Mouse (Mus musculus) embryonic facial prominence, embryonic 11.5 days (tissue): ENCODE data around the gene Cd96. TPM values are rescaled to one million over a fixed set of nuclear protein-coding genes. Genes with fewer than 3 reads are reported as not detected.

Experiments
- ATAC-seq: fragments of 200-750 bp; cut with Nextera tagmentation; replicated peaks from 2 replicates; pipeline ENCODE4 v1.8.0; 2017; ENCODE audit warnings: low read depth; ENCODE audit not compliant: insufficient number of reproducible peaks, low FRiP score, low TSS enrichment
- DNase-seq: peaks from one replicate; pipeline ENCODE4 v3.0.0-alpha.2; 2015; ENCODE audit warnings: low spot score
- H3K27ac ChIP-seq: fragments of 300-500 bp; sonication (generic); replicated peaks from 2 replicates; pipeline ENCODE4 v1.5.1; 2014; ENCODE audit warnings: mild to moderate bottlenecking, low read depth, low read length, control low read depth
- H3K27me3 ChIP-seq: fragments of 300-500 bp; sonication (generic); 2 replicates; pipeline ENCODE4 v1.6.1; 2014; ENCODE audit warnings: mild to moderate bottlenecking, low read length, moderate library complexity, mixed read lengths; ENCODE audit not compliant: control insufficient read depth, insufficient read depth
- H3K36me3 ChIP-seq: fragments of 300-500 bp; sonication (generic); replicated peaks from 2 replicates; pipeline ENCODE4 v1.6.1; 2014; ENCODE audit warnings: low read depth, mild to moderate bottlenecking, low read length, moderate library complexity, mixed read lengths; ENCODE audit not compliant: control insufficient read depth, insufficient read depth
- H3K4me1 ChIP-seq: fragments of 300-500 bp; sonication (generic); 2 replicates; pipeline ENCODE4 v1.6.1; 2014; ENCODE audit warnings: low read length, mixed read lengths; ENCODE audit not compliant: control insufficient read depth, insufficient read depth
- H3K4me2 ChIP-seq: fragments of 300-500 bp; sonication (generic); 2 replicates; pipeline ENCODE4 v1.6.1; 2014; ENCODE audit warnings: low read depth, mild to moderate bottlenecking, control low read depth, low read length, moderate library complexity
- H3K4me3 ChIP-seq: fragments of 300-500 bp; sonication (generic); 2 replicates; pipeline ENCODE4 v1.5.1; 2014; ENCODE audit warnings: low read depth, low read length, control low read depth
- H3K9ac ChIP-seq: fragments of 300-500 bp; sonication (generic); replicated peaks from 2 replicates; pipeline ENCODE4 v1.6.1; 2014; ENCODE audit warnings: mild to moderate bottlenecking, control low read depth, low read length
- H3K9me3 ChIP-seq: fragments of 300-500 bp; sonication (generic); replicated peaks from 2 replicates; pipeline ENCODE4 v1.6.1; 2016; ENCODE audit warnings: mild to moderate bottlenecking, low read length, inconsistent platforms, mixed read lengths; ENCODE audit not compliant: control insufficient read depth
- WGBS: fragments of 180-500 bp; shearing (Covaris S2); extraction: QIAGEN DNeasy Blood & Tissue Kit; methylation state at CpG from one replicate; pipeline ENCODE4 v1.1.7; 2014; 5-methylcytosine and 5-hydroxymethylcytosine counted together
- polyA plus RNA-seq: library from polyadenylated mRNA; unstranded; fragments of >200 nt; fragmentation: Nextera tagmentation; extraction: Ambion mirVana; gene quantifications from 2 replicates; pipeline ENCODE4 v1.2.1, GENCODE M21; 2014

The Cd96 gene
- polyA plus RNA-seq, 1 experiment from 2014 or later = not detected

GRCm38 (mm10) chr16:45999374-46000191, 120.5 kb downstream of the Cd96 start:
- no peak overlapping the region for H3K27ac ChIP-seq
- no peak overlapping the region for H3K4me3 ChIP-seq
- no peak overlapping the region for H3K4me2 ChIP-seq
- H3K36me3 ChIP-seq = no peaks in the 10 kb centered on the region
- WGBS = 68% methylated on average over 10 of the region's 10 CpGs
- no peak overlapping the region for H3K9ac ChIP-seq
- peak; percentile 56; the same call in 1 of the 2 replicates for ATAC-seq
- no peak for DNase-seq
- no peaks in the 10 kb centered on the region for H3K9me3 ChIP-seq
- H3K4me1 ChIP-seq = no peaks in the 10 kb centered on the region
- no peaks in the 10 kb centered on the region for H3K27me3 ChIP-seq

- Histone ChIP-seq H3K27ac (no peak overlapping the region), H3K9ac (no peak overlapping the region), H3K27me3 (no peaks in the 10 kb centered on the region), H3K36me3 (no peaks in the 10 kb centered on the region), H3K9me3 (no peaks in the 10 kb centered on the region), H3K4me1 (no peaks in the 10 kb centered on the region), H3K4me2 (no peak overlapping the region), H3K4me3 (no peak overlapping the region)
- no peak for ATAC-seq
- 78% methylated on average over 7 of the region's 7 CpGs for WGBS
- no peak for DNase-seq
Observed at GRCm38 (mm10) chr16:45998231-45998630, 121.8 kb downstream of the Cd96 start.

GRCm38 (mm10) chr16:45990901-45991676, 129.0 kb downstream of the Cd96 start:
- Histone ChIP-seq H3K9ac (no peak overlapping the region), H3K27ac (no peak overlapping the region), H3K4me2 (no peak overlapping the region), H3K4me3 (no peak overlapping the region), H3K4me1 (no peaks in the 10 kb centered on the region), H3K9me3 (no peaks in the 10 kb centered on the region), H3K36me3 (no peaks in the 10 kb centered on the region), H3K27me3 (no peaks in the 10 kb centered on the region)
- DNase-seq = peak; percentile 50
- WGBS = 47% methylated on average over 10 of the region's 10 CpGs
- no peak for ATAC-seq

- Histone ChIP-seq H3K27ac (no peak overlapping the region), H3K4me1 (no peaks in the 10 kb centered on the region), H3K4me2 (no peak overlapping the region), H3K4me3 (no peak overlapping the region), H3K9me3 (no peaks in the 10 kb centered on the region), H3K27me3 (no peaks in the 10 kb centered on the region), H3K36me3 (no peaks in the 10 kb centered on the region), H3K9ac (no peak overlapping the region)
- WGBS = 74% methylated on average over 1 of the region's 1 CpGs
- no peak for ATAC-seq
- no peak for DNase-seq
Observed at GRCm38 (mm10) chr16:45986236-45986635, 133.8 kb downstream of the Cd96 start.

Other genes with a start within 250 kb of the Cd96 start
- 48.9 and 54.6 TPM in 2 replicates for gene Phldb2, start 166.7 kb downstream of the Cd96 start, polyA plus RNA-seq
- 1.4 and 1.8 TPM in 2 replicates for gene Plcxd2, start 110.0 kb downstream of the Cd96 start, polyA plus RNA-seq
- 3.2 TPM in 2 replicates for gene Gm4737, start 34.8 kb upstream of the Cd96 start, polyA plus RNA-seq